ENCODE assay signal across 1 mouse cellular context in genomic region chr7:27454461-27455121, GRCm38 (mm10).
TF ChIP-seq lines count a peak whose summit lies in the region.

No protein-coding gene starts in this region.

TF ChIP-seq in CH12.LX, 34 proteins besides CTCF, POLR2A, EP300 and RAD21:
- TF ChIP-seq BHLHE40 (IDR thresholded peaks at IDR 0.05; ENCODE audit: low read depth, low read length) (peak; percentile 27; the same call in 1 of the 2 replicates), USF1 (IDR thresholded peaks at IDR 0.05; ENCODE audit: low read depth, low read length) (peak; percentile 57), TBP (conservative IDR thresholded peaks at IDR 0.05; ENCODE audit: low read depth, low read length) (0 out of 2 replicates have a peak, but pooled peaks have one; percentile 50), IRF4 (IDR thresholded peaks at IDR 0.05; ENCODE audit: low read depth, low read length) (no peak), USF2 (conservative IDR thresholded peaks at IDR 0.05; ENCODE audit: low read depth, low read length) (peak; percentile 52)
